Mouse (Mus musculus) hindbrain, embryonic 10.5 days (tissue): Measurements from ENCODE around the gene Mif4gd. TPM values are rescaled to one million over a fixed set of nuclear protein-coding genes. Genes with fewer than 3 reads are reported as not detected.

ENCODE experiments used
- DNase-seq: peaks from one replicate; pipeline ENCODE4 v3.0.0-alpha.2; 2017; ENCODE audit warnings: low spot score
- H3K27ac ChIP-seq: fragments of 300-500 bp; sonication (generic); 2 replicates; pipeline ENCODE4 v1.5.1; 2016; ENCODE audit warnings: mild to moderate bottlenecking, moderate library complexity
- H3K27me3 ChIP-seq: fragments of 300-500 bp; sonication (generic); 2 replicates; pipeline ENCODE4 v1.6.1; 2016; ENCODE audit warnings: mild to moderate bottlenecking; ENCODE audit not compliant: poor library complexity, insufficient read depth, severe bottlenecking
- H3K36me3 ChIP-seq: fragments of 300-500 bp; sonication (generic); 2 replicates; pipeline ENCODE4 v1.6.1; 2016; ENCODE audit warnings: mild to moderate bottlenecking, moderate library complexity
- H3K4me1 ChIP-seq: fragments of 300-500 bp; sonication (generic); replicated peaks from 2 replicates; pipeline ENCODE4 v1.6.1; 2016; ENCODE audit warnings: mild to moderate bottlenecking
- H3K4me3 ChIP-seq: fragments of 300-500 bp; sonication (generic); 2 replicates; pipeline ENCODE4 v1.5.1; 2016; ENCODE audit warnings: mild to moderate bottlenecking, moderate library complexity
- H3K9me3 ChIP-seq: fragments of 300-500 bp; sonication (generic); 2 replicates; pipeline ENCODE4 v1.6.1; 2016; ENCODE audit warnings: mild to moderate bottlenecking, moderate library complexity
- WGBS: fragments of 180-500 bp; shearing (Covaris S2); methylation state at CpG from one replicate; pipeline ENCODE4 v1.1.7; 2016; 5-methylcytosine and 5-hydroxymethylcytosine counted together
- polyA plus RNA-seq: library from polyadenylated mRNA; unstranded; fragments of >200 nt; fragmentation: Nextera tagmentation; extraction: Ambion mirVana; gene quantifications from 2 replicates; pipeline ENCODE4 v1.2.1, GENCODE M21; 2016

Mif4gd gene
- polyA plus RNA-seq, 1 experiment from 2014 or later, result 16.3 TPM

GRCm38 (mm10) chr11:115630532-115631504 lies 18.0 kb upstream of the Mif4gd start:
- WGBS, result 51% methylated on average over 16 of the region's 16 CpGs
- no peak overlapping the region for H3K27ac ChIP-seq
- H3K27me3 ChIP-seq, result no peaks in the 10 kb centered on the region
- DNase-seq, result no peak
- no peaks in the 10 kb centered on the region for H3K9me3 ChIP-seq
- no peak overlapping the region for H3K4me3 ChIP-seq
- no peaks in the 10 kb centered on the region for H3K36me3 ChIP-seq
- H3K4me1 ChIP-seq, result peaks cover 20% of the 10 kb centered on the region

GRCm38 (mm10) chr11:115629734-115630531 lies 17.2 kb upstream of the Mif4gd start:
- H3K36me3 ChIP-seq, result no peaks in the 10 kb centered on the region
- peaks cover 20% of the 10 kb centered on the region for H3K4me1 ChIP-seq
- no peak overlapping the region for H3K4me3 ChIP-seq
- H3K27me3 ChIP-seq, result no peaks in the 10 kb centered on the region
- no peak overlapping the region for H3K27ac ChIP-seq
- no peaks in the 10 kb centered on the region for H3K9me3 ChIP-seq
- 87% methylated on average over 13 of the region's 13 CpGs for WGBS
- DNase-seq, result no peak

GRCm38 (mm10) chr11:115628465-115629101 lies 15.8 kb upstream of the Mif4gd start:
- 57% methylated on average over 13 of the region's 13 CpGs for WGBS
- peak overlapping the region; percentile 84 for H3K27ac ChIP-seq
- peak overlapping the region; percentile 81 for H3K4me3 ChIP-seq
- H3K9me3 ChIP-seq, result no peaks in the 10 kb centered on the region
- no peaks in the 10 kb centered on the region for H3K27me3 ChIP-seq
- DNase-seq, result no peak
- H3K4me1 ChIP-seq, result peaks cover 17% of the 10 kb centered on the region
- 0 out of 2 replicates have a peak, but pooled peaks cover 2% of the 10 kb centered on the region for H3K36me3 ChIP-seq

DNA sequence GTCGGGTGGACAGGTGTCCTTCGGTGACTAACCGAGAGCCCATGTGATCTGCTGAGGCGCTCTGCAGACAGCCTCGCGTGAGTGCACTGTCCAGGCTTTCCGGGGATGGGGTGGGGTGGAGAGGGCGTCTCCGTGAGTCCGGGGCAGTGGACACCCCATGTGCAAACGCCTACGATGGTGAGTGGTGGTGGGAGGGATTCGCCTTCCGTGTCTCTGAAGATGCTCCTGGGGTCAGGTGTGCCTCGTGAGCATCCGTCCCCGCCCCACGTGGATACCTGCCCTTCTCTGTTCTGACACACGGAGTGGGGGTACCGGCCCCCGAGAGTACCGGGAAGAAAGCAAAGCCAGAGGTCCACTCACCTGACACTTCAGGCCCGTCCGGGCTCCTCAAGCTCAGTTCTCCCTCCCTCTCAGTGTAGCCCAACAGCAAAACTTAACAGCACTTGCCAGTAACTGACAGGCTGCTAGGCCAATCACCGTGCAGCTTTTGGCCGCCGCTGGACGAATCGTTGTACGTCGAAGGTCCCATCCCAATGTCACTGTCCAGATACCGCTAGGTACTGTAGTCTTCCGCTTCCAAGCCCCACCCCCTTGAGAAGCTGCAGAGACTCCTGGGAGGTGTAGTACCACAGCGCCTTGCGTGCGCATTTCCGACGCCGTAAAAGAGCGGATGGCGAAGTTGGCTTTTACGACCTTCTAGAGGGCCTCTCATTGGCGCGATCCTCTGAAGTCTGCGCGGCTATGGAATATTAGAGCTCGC lies 15.1 kb upstream of the Mif4gd start, which contains the start of gene Slc25a19:
TSS of gene Slc25a19 (minus strand) at position 591 of the 760 bp plus-strand sequence.
- under 1% methylated on average over 47 of the region's 47 CpGs for WGBS
- H3K27ac ChIP-seq, result peak within 1 kb of the TSS; percentile 84

DNA sequence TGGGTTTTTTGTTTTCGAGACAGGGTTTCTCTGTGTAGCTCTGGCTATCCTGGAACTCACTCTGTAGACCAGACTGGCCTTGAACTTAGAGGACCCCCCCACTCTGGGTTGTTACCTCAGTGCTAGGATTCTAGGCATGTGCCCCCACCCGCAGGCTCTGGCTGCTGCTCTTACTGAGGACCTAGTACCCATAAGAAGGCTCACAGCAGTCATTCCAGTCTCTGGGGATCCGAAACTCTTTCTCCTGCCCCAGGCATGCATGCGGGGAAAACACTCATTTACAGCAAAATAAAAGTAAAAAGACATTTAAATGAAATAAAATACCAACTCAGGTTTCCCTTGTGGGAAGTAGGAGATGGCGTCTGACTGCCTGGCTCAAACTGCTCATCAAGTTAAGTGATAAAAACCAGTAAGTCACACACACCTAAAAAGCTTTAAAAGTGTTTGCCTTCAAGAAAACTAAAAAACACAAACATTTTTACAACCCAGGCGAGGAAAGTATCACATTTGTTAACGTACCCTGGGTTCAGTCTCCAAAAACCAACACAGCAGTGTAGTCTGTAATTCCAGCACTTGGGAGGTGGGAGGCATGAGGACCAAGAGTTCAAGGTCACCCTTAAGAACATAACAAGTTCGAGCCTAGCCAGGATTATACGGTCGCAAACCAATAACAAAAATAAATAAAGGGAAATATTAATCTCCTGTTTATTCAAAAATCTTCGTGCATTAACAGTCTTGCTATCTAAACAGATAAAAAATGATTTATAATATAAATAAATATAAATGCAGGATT lies 14.3 kb upstream of the Mif4gd start:
- peak overlapping the region; percentile 81 for H3K4me3 ChIP-seq
- H3K4me1 ChIP-seq, result peaks cover 17% of the 10 kb centered on the region
- 54% methylated on average over 11 of the region's 11 CpGs for WGBS
- no peaks in the 10 kb centered on the region for H3K27me3 ChIP-seq
- peaks cover 17% of the 10 kb centered on the region for H3K36me3 ChIP-seq
- DNase-seq, result no peak
- H3K27ac ChIP-seq, result peak overlapping the region; percentile 84; the same call in 1 of the 2 replicates
- H3K9me3 ChIP-seq, result no peaks in the 10 kb centered on the region

More for the DNA sequence above, 15.1 kb upstream of the Mif4gd start, which contains the start of gene Slc25a19:
- H3K9me3 ChIP-seq, result no peaks in the 10 kb centered on the region
- no peaks in the 10 kb centered on the region for H3K27me3 ChIP-seq
- H3K36me3 ChIP-seq, result peaks cover 9% of the 10 kb centered on the region
- H3K4me1 ChIP-seq, result peaks cover 17% of the 10 kb centered on the region
- H3K4me3 ChIP-seq, result peak within 1 kb of the TSS; percentile 81
- DNase-seq, result peak; percentile 99

DNA sequence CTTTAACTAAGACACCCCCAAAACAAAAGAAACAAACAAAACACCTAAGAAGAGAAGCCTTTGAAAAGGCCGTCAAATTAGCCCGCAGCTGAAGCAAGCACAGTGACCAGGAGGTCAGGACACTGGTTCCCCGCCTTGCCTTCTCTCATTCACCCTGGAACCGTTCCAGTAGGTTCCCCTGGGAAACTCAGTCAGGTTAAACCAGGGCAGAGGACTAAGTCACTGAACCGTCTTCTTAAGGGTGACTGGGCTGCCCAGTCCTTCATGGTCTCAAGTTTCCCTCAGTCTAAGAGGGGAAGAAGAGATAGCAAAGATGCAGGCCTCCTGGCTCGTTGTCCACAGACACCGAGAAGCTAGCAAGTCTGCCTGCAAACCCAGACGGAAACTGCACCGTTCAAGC lies 13.1 kb upstream of the Mif4gd start:
- H3K4me1 ChIP-seq, result peaks cover 14% of the 10 kb centered on the region
- H3K36me3 ChIP-seq, result peaks cover 27% of the 10 kb centered on the region
- H3K27ac ChIP-seq, result no peak overlapping the region
- no peak for DNase-seq
- 85% methylated on average over 9 of the region's 9 CpGs for WGBS
- no peaks in the 10 kb centered on the region for H3K27me3 ChIP-seq
- H3K9me3 ChIP-seq, result no peaks in the 10 kb centered on the region
- H3K4me3 ChIP-seq, result no peak overlapping the region

DNA sequence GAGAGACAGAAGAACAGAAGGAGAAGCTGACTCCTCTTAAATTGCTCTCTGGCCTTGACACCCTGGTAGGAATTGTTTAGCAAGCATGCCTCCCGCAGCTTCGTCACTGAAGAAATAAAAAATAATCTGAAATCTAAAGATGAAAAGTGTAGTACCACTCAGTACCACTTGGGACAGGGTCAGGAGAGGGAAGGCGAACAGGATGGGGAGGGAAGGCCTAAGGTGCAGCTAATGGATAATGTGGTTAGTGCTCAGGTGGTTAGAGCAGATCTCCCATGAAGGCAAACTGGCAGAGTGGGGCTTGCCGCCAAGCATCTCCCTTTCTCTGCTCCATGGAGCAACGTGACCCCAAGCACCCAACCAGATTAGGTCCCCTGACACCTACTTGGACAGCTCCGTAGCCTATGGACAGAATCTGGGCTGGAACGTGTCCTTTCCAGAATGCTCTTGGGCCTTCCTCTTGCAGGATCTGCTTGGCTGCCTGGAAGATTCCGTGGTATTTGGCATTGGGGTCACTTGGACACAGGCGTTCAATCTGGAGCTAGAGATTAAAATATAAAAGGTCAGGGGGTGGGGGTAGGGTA lies 10.8 kb upstream of the Mif4gd start:
- H3K27me3 ChIP-seq, result no peaks in the 10 kb centered on the region
- H3K9me3 ChIP-seq, result no peaks in the 10 kb centered on the region
- 81% methylated on average over 9 of the region's 9 CpGs for WGBS
- peaks cover 12% of the 10 kb centered on the region for H3K4me1 ChIP-seq
- H3K36me3 ChIP-seq, result peaks cover 46% of the 10 kb centered on the region
- no peak overlapping the region for H3K27ac ChIP-seq
- H3K4me3 ChIP-seq, result no peak overlapping the region
- no peak for DNase-seq

DNA sequence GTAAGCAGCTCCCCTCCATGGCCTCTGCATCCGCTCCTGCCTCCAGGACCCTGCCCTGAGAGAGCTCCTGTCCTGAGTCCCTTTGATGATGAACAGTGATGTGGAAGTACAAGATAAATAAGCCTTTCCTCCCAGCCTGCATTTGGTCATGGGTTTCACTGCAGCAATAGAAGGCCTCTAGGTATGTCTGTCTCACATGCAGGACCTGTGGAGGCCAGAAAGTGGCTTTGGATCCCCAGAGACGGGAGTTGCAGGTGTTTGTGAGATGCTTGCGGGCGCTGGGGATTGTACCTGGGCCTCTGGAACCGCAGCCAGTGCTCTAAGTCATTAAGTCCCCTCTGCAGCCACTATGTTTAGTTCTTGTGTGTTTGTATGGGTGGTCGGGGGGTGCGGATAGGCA lies 7.2 kb upstream of the Mif4gd start:
- 95% methylated on average over 7 of the region's 7 CpGs for WGBS

DNA sequence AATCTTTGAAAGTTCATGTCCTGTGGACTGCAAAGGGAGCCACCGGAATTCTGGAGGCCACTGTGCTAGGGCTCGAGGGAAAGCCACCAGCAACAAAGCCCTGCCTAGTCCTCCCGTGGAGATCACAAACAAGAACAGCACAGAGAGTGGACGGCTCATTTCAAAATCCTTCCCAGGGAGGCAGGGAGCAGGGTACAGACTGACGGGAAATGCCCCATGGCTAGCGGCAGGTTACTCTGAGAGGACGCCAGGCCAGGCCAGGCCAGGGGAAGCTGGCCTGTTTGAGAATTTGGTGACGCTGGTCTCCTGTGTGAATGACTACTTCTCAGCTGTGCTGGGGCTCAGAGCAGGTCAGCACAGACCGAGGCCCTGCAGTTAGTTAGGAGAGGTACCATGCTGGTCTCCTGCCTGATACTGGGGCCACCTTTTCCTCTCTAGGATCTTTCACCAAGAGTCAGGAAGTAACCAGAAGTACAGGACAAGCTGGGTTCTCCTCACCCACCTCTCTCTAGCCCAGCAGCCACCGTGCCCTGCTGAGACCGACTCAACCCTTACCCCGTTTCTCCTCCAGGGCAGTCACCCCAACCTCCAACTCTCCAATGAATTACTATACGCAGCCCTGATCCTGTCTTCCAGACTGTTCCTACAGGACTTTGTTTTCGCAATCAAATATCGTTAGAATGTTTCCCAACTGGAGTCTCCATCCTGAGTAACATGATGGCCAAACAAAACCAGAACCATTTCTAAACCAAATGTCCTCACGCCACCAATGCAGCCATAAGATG lies 6.2 kb upstream of the Mif4gd start:
- peaks cover 3% of the 10 kb centered on the region; the same call in 1 of the 2 replicates for H3K4me1 ChIP-seq
- H3K36me3 ChIP-seq, result peaks cover 70% of the 10 kb centered on the region
- no peak for DNase-seq
- WGBS, result 87% methylated on average over 16 of the region's 16 CpGs
- no peak overlapping the region for H3K27ac ChIP-seq
- no peaks in the 10 kb centered on the region for H3K9me3 ChIP-seq
- H3K27me3 ChIP-seq, result no peaks in the 10 kb centered on the region
- no peak overlapping the region for H3K4me3 ChIP-seq

More for the DNA sequence above, 7.2 kb upstream of the Mif4gd start:
- Histone ChIP-seq H3K36me3 (peaks cover 64% of the 10 kb centered on the region), H3K9me3 (no peaks in the 10 kb centered on the region), H3K4me1 (peaks cover 3% of the 10 kb centered on the region; the same call in 1 of the 2 replicates), H3K4me3 (no peak overlapping the region), H3K27me3 (no peaks in the 10 kb centered on the region), H3K27ac (no peak overlapping the region)
- DNase-seq, result no peak

DNA sequence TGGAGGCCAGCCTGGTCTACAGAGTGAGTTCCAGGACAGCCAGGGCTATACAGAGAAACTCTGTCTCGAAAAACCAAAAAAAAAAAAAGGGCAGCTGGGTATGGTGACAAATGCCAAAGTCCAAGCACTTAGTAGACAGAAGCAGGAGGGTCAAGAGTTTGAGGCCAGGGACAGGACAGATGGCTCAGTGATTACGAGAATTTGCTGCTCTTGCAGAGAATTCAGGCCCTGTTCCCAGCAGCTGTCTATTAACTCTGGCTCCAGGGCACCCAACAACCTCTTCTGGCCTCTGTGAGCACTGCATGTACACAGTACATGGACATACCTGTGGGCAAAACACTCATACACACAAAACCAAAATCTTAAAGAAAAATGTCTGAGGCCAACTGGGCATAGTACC lies 5.2 kb upstream of the Mif4gd start:
- no peaks in the 10 kb centered on the region for H3K9me3 ChIP-seq
- no peaks in the 10 kb centered on the region for H3K27me3 ChIP-seq
- H3K4me1 ChIP-seq, result peaks cover 11% of the 10 kb centered on the region
- 84% methylated on average over 2 of the region's 2 CpGs for WGBS
- no peak overlapping the region for H3K4me3 ChIP-seq
- peaks cover 62% of the 10 kb centered on the region for H3K36me3 ChIP-seq
- DNase-seq, result no peak
- H3K27ac ChIP-seq, result no peak overlapping the region
